Mouse (Mus musculus): Measurements from ENCODE around the gene Vps36. TPM values are rescaled to one million over a fixed set of nuclear protein-coding genes. Genes with fewer than 3 reads are reported as not detected.

Gene Vps36
- polyA plus RNA-seq, 1 experiment = 24.5 TPM

GRCm38 (mm10) chr8:22258946-22259450 is 66.4 kb downstream of the Vps36 start:
- no peaks in the 10 kb centered on the region for H3K27me3 ChIP-seq (ENCODE audit: control insufficient read depth, insufficient read depth, low read length)
- TF ChIP-seq POLR2A (IDR thresholded peaks at IDR 0.05; ENCODE audit: control insufficient read depth, low read depth, low read length) (no peak), CTCF (IDR thresholded peaks at IDR 0.05; ENCODE audit: control insufficient read depth, insufficient read depth, insufficient replicate concordance, low read depth, low read length) (no peak)
- H3K36me3 ChIP-seq (ENCODE audit: control insufficient read depth, insufficient read depth, low read length) = no peaks in the 10 kb centered on the region
- peaks cover 14% of the 10 kb centered on the region for H3K4me1 ChIP-seq (ENCODE audit: control insufficient read depth, insufficient read depth, low read length)
- no peak overlapping the region for H3K27ac ChIP-seq (ENCODE audit: control insufficient read depth, insufficient read depth, low read depth, low read length)
- H3K4me3 ChIP-seq (ENCODE audit: control insufficient read depth, low read depth, low read length) = peak overlapping the region; percentile 3; the same call in 1 of the 2 replicates

- H3K36me3 ChIP-seq (ENCODE audit: control insufficient read depth, insufficient read depth, low read length) = no peaks in the 10 kb centered on the region
- TF ChIP-seq CTCF (IDR thresholded peaks at IDR 0.05; ENCODE audit: control insufficient read depth, insufficient read depth, insufficient replicate concordance, low read depth, low read length) (no peak), POLR2A (IDR thresholded peaks at IDR 0.05; ENCODE audit: control insufficient read depth, low read depth, low read length) (no peak)
- no peaks in the 10 kb centered on the region for H3K27me3 ChIP-seq (ENCODE audit: control insufficient read depth, insufficient read depth, low read length)
- H3K27ac ChIP-seq (ENCODE audit: control insufficient read depth, insufficient read depth, low read depth, low read length) = no peak overlapping the region
- H3K4me1 ChIP-seq (ENCODE audit: control insufficient read depth, insufficient read depth, low read length) = peaks cover 14% of the 10 kb centered on the region
- H3K4me3 ChIP-seq (ENCODE audit: control insufficient read depth, low read depth, low read length) = no peak overlapping the region
Observed at GRCm38 (mm10) chr8:22259531-22259930, 66.9 kb downstream of the Vps36 start.

GRCm38 (mm10) chr8:22260091-22260722 is 67.6 kb downstream of the Vps36 start:
- Histone ChIP-seq H3K36me3 (ENCODE audit: control insufficient read depth, insufficient read depth, low read length) (no peaks in the 10 kb centered on the region), H3K4me3 (ENCODE audit: control insufficient read depth, low read depth, low read length) (no peak overlapping the region), H3K27ac (ENCODE audit: control insufficient read depth, insufficient read depth, low read depth, low read length) (no peak overlapping the region), H3K27me3 (ENCODE audit: control insufficient read depth, insufficient read depth, low read length) (no peaks in the 10 kb centered on the region), H3K4me1 (ENCODE audit: control insufficient read depth, insufficient read depth, low read length) (peaks cover 14% of the 10 kb centered on the region)
- no peak for TF ChIP-seq POLR2A (IDR thresholded peaks at IDR 0.05; ENCODE audit: control insufficient read depth, low read depth, low read length)
- TF ChIP-seq CTCF (IDR thresholded peaks at IDR 0.05; ENCODE audit: control insufficient read depth, insufficient read depth, insufficient replicate concordance, low read depth, low read length) = no peak

- no peak overlapping the region for H3K4me3 ChIP-seq (ENCODE audit: control insufficient read depth, low read depth, low read length)
- no peak overlapping the region for H3K27ac ChIP-seq (ENCODE audit: control insufficient read depth, insufficient read depth, low read depth, low read length)
- no peaks in the 10 kb centered on the region for H3K27me3 ChIP-seq (ENCODE audit: control insufficient read depth, insufficient read depth, low read length)
- H3K36me3 ChIP-seq (ENCODE audit: control insufficient read depth, insufficient read depth, low read length) = no peaks in the 10 kb centered on the region
- H3K4me1 ChIP-seq (ENCODE audit: control insufficient read depth, insufficient read depth, low read length) = peaks cover 14% of the 10 kb centered on the region
- TF ChIP-seq POLR2A (IDR thresholded peaks at IDR 0.05; ENCODE audit: control insufficient read depth, low read depth, low read length) = no peak
- TF ChIP-seq CTCF (IDR thresholded peaks at IDR 0.05; ENCODE audit: control insufficient read depth, insufficient read depth, insufficient replicate concordance, low read depth, low read length) = no peak
Observed at GRCm38 (mm10) chr8:22262267-22262666, 69.7 kb downstream of the Vps36 start.

- TF ChIP-seq POLR2A (IDR thresholded peaks at IDR 0.05; ENCODE audit: control insufficient read depth, low read depth, low read length) (no peak), CTCF (IDR thresholded peaks at IDR 0.05; ENCODE audit: control insufficient read depth, insufficient read depth, insufficient replicate concordance, low read depth, low read length) (no peak)
Observed at GRCm38 (mm10) chr8:22264292-22264691, 71.7 kb downstream of the Vps36 start.

GRCm38 (mm10) chr8:22264787-22265186 is 72.2 kb downstream of the Vps36 start:
- Histone ChIP-seq H3K4me1 (ENCODE audit: control insufficient read depth, insufficient read depth, low read length) (no peaks in the 10 kb centered on the region), H3K27ac (ENCODE audit: control insufficient read depth, insufficient read depth, low read depth, low read length) (no peak overlapping the region), H3K4me3 (ENCODE audit: control insufficient read depth, low read depth, low read length) (no peak overlapping the region), H3K27me3 (ENCODE audit: control insufficient read depth, insufficient read depth, low read length) (no peaks in the 10 kb centered on the region), H3K36me3 (ENCODE audit: control insufficient read depth, insufficient read depth, low read length) (no peaks in the 10 kb centered on the region)
- TF ChIP-seq POLR2A (IDR thresholded peaks at IDR 0.05; ENCODE audit: control insufficient read depth, low read depth, low read length) (no peak), CTCF (IDR thresholded peaks at IDR 0.05; ENCODE audit: control insufficient read depth, insufficient read depth, insufficient replicate concordance, low read depth, low read length) (no peak)

More at GRCm38 (mm10) chr8:22264292-22264691, 71.7 kb downstream of the Vps36 start:
- peaks cover 3% of the 10 kb centered on the region; the same call in 1 of the 2 replicates for H3K4me1 ChIP-seq (ENCODE audit: control insufficient read depth, insufficient read depth, low read length)
- no peaks in the 10 kb centered on the region for H3K27me3 ChIP-seq (ENCODE audit: control insufficient read depth, insufficient read depth, low read length)
- H3K4me3 ChIP-seq (ENCODE audit: control insufficient read depth, low read depth, low read length) = no peak overlapping the region
- no peaks in the 10 kb centered on the region for H3K36me3 ChIP-seq (ENCODE audit: control insufficient read depth, insufficient read depth, low read length)
- no peak overlapping the region for H3K27ac ChIP-seq (ENCODE audit: control insufficient read depth, insufficient read depth, low read depth, low read length)

GRCm38 (mm10) chr8:22265194-22265593 is 72.6 kb downstream of the Vps36 start:
- no peak overlapping the region for H3K27ac ChIP-seq (ENCODE audit: control insufficient read depth, insufficient read depth, low read depth, low read length)
- H3K4me3 ChIP-seq (ENCODE audit: control insufficient read depth, low read depth, low read length) = no peak overlapping the region
- H3K4me1 ChIP-seq (ENCODE audit: control insufficient read depth, insufficient read depth, low read length) = no peaks in the 10 kb centered on the region
- TF ChIP-seq CTCF (IDR thresholded peaks at IDR 0.05; ENCODE audit: control insufficient read depth, insufficient read depth, insufficient replicate concordance, low read depth, low read length) (no peak), POLR2A (IDR thresholded peaks at IDR 0.05; ENCODE audit: control insufficient read depth, low read depth, low read length) (no peak)
- no peaks in the 10 kb centered on the region for H3K36me3 ChIP-seq (ENCODE audit: control insufficient read depth, insufficient read depth, low read length)
- H3K27me3 ChIP-seq (ENCODE audit: control insufficient read depth, insufficient read depth, low read length) = no peaks in the 10 kb centered on the region

All from testis, adult 2 months (tissue).